ENCODE assay signal across 10 mouse cellular contexts in the genomic region with DNA sequence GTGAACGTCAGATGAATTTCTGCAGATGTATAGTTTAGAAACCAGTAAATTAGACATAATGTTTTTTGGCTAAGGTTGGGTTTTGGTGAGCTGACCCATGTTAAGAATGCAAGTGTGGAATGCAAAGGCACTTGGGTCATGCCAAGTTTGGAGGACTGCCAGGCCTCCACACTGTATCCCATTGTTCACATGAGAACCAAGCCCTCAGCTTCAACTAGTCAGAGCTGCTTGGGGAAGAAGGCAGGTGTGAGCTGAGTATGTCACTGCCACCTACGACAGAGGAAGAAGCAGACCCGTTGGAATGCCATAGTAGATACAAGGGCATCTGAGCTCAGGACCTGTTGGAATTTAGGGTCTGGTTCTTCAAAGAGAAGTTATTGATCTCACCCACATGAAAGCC. TPM values are rescaled to one million over a fixed set of nuclear protein-coding genes. Genes with fewer than 3 reads are reported as not detected.
DNase-seq lines count a peak whose midpoint lies in the region; ATAC-seq lines count a peak whose summit lies in the region.
"Had no signal": no experiment of that assay in that cellular context is flagged by ENCODE, and none has a peak within 500 bp of the region (broad histone marks: within the 10 kb centered on the region; RNA-seq: fewer than 3 reads in every experiment).

No protein-coding gene starts in this region.

- no peaks in the 10 kb centered on the region for H3K4me1 ChIP-seq in kidney, embryonic 14.5 days (ENCODE audit: control insufficient read depth, insufficient read depth, low read length)

- H3K9ac ChIP-seq in kidney, embryonic 14.5 days (ENCODE audit: low read depth, low read length), result no peak overlapping the region

- no peaks in the 10 kb centered on the region for H3K9me3 ChIP-seq in kidney, embryonic 14.5 days (ENCODE audit: control insufficient read depth, low read length)

- no peaks in the 10 kb centered on the region for H3K27me3 ChIP-seq in kidney, embryonic 14.5 days (ENCODE audit: control insufficient read depth, insufficient read depth, low read length)

- no peak for ATAC-seq in kidney, embryonic 14.5 days (ENCODE audit: low FRiP score, low TSS enrichment)

- H3K27ac ChIP-seq in kidney, embryonic 14.5 days (ENCODE audit: low read depth, low read length), result no peak overlapping the region

- H3K4me3 ChIP-seq in kidney, embryonic 14.5 days (ENCODE audit: low read length), result no peak overlapping the region
- H3K4me3 ChIP-seq: erythroblast, embryonic 14.5 days had no signal

- no peaks in the 10 kb centered on the region for H3K36me3 ChIP-seq in kidney, embryonic 14.5 days (ENCODE audit: control insufficient read depth, insufficient read depth, low read length)

- intact Hi-C loops in heart, postnatal 10 days (cut with DNase I), result loop anchor here (2.0 kb wide), 1 partner anchor 37 kb away; no protein-coding TSS in a partner anchor

- 85% methylated on average over 3 of the region's 3 CpGs for WGBS in kidney, embryonic 14.5 days

- DNase-seq in kidney, adult 18-20 months, result peak; percentile 21
- peak; percentile 61 for DNase-seq in 3134 (ENCODE audit: extremely low read depth, insufficient read length, low spot score)
- peak; percentile 82 for DNase-seq in 3T3-L1 (ENCODE audit: low read depth, low spot score)
- DNase-seq in heart, postnatal 10 days, result peak; percentile 69 to 74
- DNase-seq in thymus, postnatal 10 days (ENCODE audit: low spot score in 2 of 2), result no peak
- no peak for DNase-seq in cerebellum, postnatal 36 days
- DNase-seq: thymus, postnatal 36 days had no signal

- no peak overlapping the region for H3K4me2 ChIP-seq in kidney, embryonic 14.5 days (replicated peaks; ENCODE audit: low read depth, low read length)
- H3K4me2 ChIP-seq: midbrain, embryonic 11.5 days had no signal

RNA-seq across cellular contexts. Expression of a gene that starts 54.6 kb away (rescaled TPM):
- polyA plus RNA-seq in kidney, embryonic 14.5 days (2014; fragmentation: Nextera tagmentation; extraction: Ambion mirVana), result 38.5 and 41.3 TPM in 2 replicates
- total RNA-seq in heart, postnatal 10 days (2021), result 10 to 100 TPM; 38.2 to 43.5 TPM

Comparison
In these comparisons a context has a peak if more than half of its experiments do, and no peak if none do; other contexts are left out.
1. DNase-seq: peak in kidney, adult 18-20 months (single experiment), 3134 (single experiment), 3T3-L1 (single experiment) and heart, postnatal 10 days (2 of 2); none in thymus, postnatal 10 days (0 of 2) and cerebellum, postnatal 36 days (0 of 2).